Mouse (Mus musculus) embryonic facial prominence, embryonic 14.5 days (tissue): ENCODE results near the gene BC025920. TPM values are rescaled to one million over a fixed set of nuclear protein-coding genes. Genes with fewer than 3 reads are reported as not detected.

Source experiments
- ATAC-seq: fragments of 200-750 bp; cut with Nextera tagmentation; 2 replicates; pipeline ENCODE4 v1.8.0; 2017; ENCODE audit warnings: low read depth, moderate number of reproducible peaks, moderate TSS enrichment
- DNase-seq: peaks from one replicate; pipeline ENCODE4 v3.0.0-alpha.2; 2015; ENCODE audit warnings: low spot score
- H3K27ac ChIP-seq: fragments of 300-500 bp; sonication (generic); replicated peaks from 2 replicates; pipeline ENCODE4 v1.5.1; 2014; ENCODE audit warnings: low read depth, mild to moderate bottlenecking, low read length, moderate library complexity
- H3K27me3 ChIP-seq: fragments of 300-500 bp; sonication (generic); replicated peaks from 2 replicates; pipeline ENCODE4 v1.6.1; 2014; ENCODE audit warnings: low read length; ENCODE audit not compliant: control insufficient read depth, insufficient read depth
- H3K36me3 ChIP-seq: fragments of 300-500 bp; sonication (generic); 2 replicates; pipeline ENCODE4 v1.6.1; 2014; ENCODE audit warnings: low read length, mixed read lengths; ENCODE audit not compliant: control insufficient read depth, insufficient read depth
- H3K4me1 ChIP-seq: fragments of 300-500 bp; sonication (generic); 2 replicates; pipeline ENCODE4 v1.6.1; 2014; ENCODE audit warnings: antibody characterized with exemption, low read length; ENCODE audit not compliant: control insufficient read depth, insufficient read depth
- H3K4me2 ChIP-seq: fragments of 300-500 bp; sonication (generic); 2 replicates; pipeline ENCODE4 v1.6.1; 2014; ENCODE audit warnings: low read depth, mild to moderate bottlenecking, low read length, moderate library complexity, mixed read lengths
- H3K4me3 ChIP-seq: fragments of 300-500 bp; sonication (generic); 2 replicates; pipeline ENCODE4 v1.5.1; 2014; ENCODE audit warnings: low read depth, mild to moderate bottlenecking, low read length
- H3K9ac ChIP-seq: fragments of 300-500 bp; sonication (generic); 2 replicates; pipeline ENCODE4 v1.6.1; 2014; ENCODE audit warnings: low read depth, mild to moderate bottlenecking, low read length, moderate library complexity, mixed read lengths
- H3K9me3 ChIP-seq: fragments of 300-500 bp; sonication (generic); 2 replicates; pipeline ENCODE4 v1.6.1; 2016; ENCODE audit warnings: low read length; ENCODE audit not compliant: control insufficient read depth
- WGBS: fragments of 180-500 bp; shearing (Covaris S2); extraction: QIAGEN DNeasy Blood & Tissue Kit; methylation state at CpG from one replicate; pipeline ENCODE4 v1.1.7; 2014; 5-methylcytosine and 5-hydroxymethylcytosine counted together
- polyA plus RNA-seq: library from polyadenylated mRNA; unstranded; fragments of >200 nt; fragmentation: Nextera tagmentation; extraction: Ambion mirVana; gene quantifications from 2 replicates; pipeline ENCODE4 v1.2.1, GENCODE M21; 2014

BC025920 gene
- polyA plus RNA-seq, 1 experiment from 2014 or later = 0.61 TPM

DNA sequence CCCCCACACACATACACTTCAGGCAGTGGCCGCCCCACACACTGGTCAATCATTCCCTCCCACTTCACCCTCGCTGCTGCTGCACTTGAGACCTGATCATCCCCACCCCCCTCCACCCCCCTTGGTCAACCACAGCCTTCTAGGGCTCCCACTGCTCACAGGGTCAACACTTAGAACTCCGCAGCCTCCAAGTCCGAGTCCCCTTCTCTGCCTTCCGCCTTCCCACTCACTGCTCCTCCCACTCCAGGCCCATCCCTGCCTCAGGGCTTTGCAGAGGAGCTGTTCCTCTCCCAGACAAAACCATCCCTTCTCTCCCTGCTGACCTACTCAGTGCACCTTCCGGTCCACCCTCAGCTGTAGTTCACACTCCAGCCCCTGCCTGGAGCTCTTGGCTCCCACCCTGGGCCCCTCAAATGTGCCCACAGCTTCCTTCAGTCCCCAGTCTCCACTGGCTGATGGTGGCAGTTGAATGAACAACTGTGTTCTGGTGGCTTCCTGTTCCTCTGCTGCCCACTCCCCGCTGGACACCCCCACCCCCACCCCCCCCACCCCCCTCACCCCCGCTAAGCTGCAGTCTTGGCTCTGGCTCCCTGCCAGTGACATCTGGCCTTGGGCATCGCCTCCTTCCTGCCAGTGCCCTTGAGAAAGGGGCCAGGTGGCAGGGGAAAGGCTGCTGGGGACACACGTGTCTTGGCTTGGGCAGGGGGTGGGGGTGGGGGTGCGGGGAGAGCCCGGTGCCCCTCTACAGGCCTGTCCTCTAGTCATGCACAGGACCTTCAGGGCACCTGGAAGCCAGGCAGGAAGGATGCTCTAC lies 8.7 kb upstream of the BC025920 start:
- peak overlapping the region; percentile 21 for H3K4me3 ChIP-seq
- H3K9me3 ChIP-seq = no peaks in the 10 kb centered on the region
- peaks cover 40% of the 10 kb centered on the region for H3K4me1 ChIP-seq
- peak overlapping the region; percentile 37 for H3K9ac ChIP-seq
- no peaks in the 10 kb centered on the region for H3K27me3 ChIP-seq
- H3K4me2 ChIP-seq = peak overlapping the region; percentile 49
- H3K36me3 ChIP-seq = no peaks in the 10 kb centered on the region
- DNase-seq (peak; percentile 76), ATAC-seq (peak; percentile 28; the same call in 1 of the 2 replicates)
- WGBS = 2% methylated on average over 9 of the region's 12 CpGs
- H3K27ac ChIP-seq = peak overlapping the region; percentile 77

- Histone ChIP-seq H3K4me2 (no peak overlapping the region), H3K27ac (no peak overlapping the region), H3K9me3 (no peaks in the 10 kb centered on the region), H3K4me3 (no peak overlapping the region), H3K36me3 (no peaks in the 10 kb centered on the region), H3K4me1 (peaks cover 44% of the 10 kb centered on the region), H3K9ac (no peak overlapping the region), H3K27me3 (no peaks in the 10 kb centered on the region)
- DNase-seq (no peak), ATAC-seq (no peak)
- 29% methylated on average over 3 of the region's 3 CpGs for WGBS
Observed at GRCm38 (mm10) chr10:81598342-81598741, 7.7 kb upstream of the BC025920 start.

GRCm38 (mm10) chr10:81598871-81599270 lies 7.2 kb upstream of the BC025920 start:
- Histone ChIP-seq H3K27me3 (no peaks in the 10 kb centered on the region), H3K27ac (no peak overlapping the region), H3K4me2 (no peak overlapping the region), H3K9me3 (no peaks in the 10 kb centered on the region), H3K9ac (no peak overlapping the region), H3K4me3 (no peak overlapping the region), H3K36me3 (no peaks in the 10 kb centered on the region), H3K4me1 (peaks cover 44% of the 10 kb centered on the region)
- no peak for DNase-seq
- no peak for ATAC-seq
- 30% methylated on average over 6 of the region's 6 CpGs for WGBS

DNA sequence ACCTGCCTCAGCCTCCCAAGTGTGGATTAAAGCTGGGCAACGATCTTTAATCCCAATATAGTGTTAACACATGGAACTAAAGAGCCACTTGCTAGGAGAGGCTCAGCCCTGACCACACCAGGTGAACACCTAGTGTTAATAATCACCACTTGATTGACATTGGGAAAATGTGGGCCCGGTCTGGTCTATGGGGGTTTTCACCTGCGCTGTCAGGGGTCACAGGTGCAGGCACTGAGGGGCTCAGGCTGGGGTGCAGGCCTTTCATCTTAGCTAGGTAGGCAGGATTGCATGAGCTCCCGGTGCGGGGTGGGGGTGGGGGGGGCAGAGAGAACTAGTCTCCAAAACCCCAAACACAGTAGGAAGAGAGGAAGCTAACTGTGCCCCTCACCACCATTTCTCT lies 6.4 kb upstream of the BC025920 start:
- ATAC-seq (no peak), DNase-seq (no peak)
- H3K27me3 ChIP-seq = no peaks in the 10 kb centered on the region
- no peaks in the 10 kb centered on the region for H3K9me3 ChIP-seq
- H3K4me3 ChIP-seq = no peak overlapping the region
- no peaks in the 10 kb centered on the region for H3K36me3 ChIP-seq
- H3K4me1 ChIP-seq = peaks cover 44% of the 10 kb centered on the region
- H3K4me2 ChIP-seq = no peak overlapping the region
- H3K27ac ChIP-seq = no peak overlapping the region
- 48% methylated on average over 5 of the region's 5 CpGs for WGBS
- H3K9ac ChIP-seq = no peak overlapping the region

GRCm38 (mm10) chr10:81600096-81600495 lies 6.0 kb upstream of the BC025920 start:
- H3K4me2 ChIP-seq = peak overlapping the region; percentile 59; the same call in 1 of the 2 replicates
- no peaks in the 10 kb centered on the region for H3K36me3 ChIP-seq
- H3K4me1 ChIP-seq = peaks cover 41% of the 10 kb centered on the region
- 44% methylated on average over 10 of the region's 10 CpGs for WGBS
- H3K4me3 ChIP-seq = no peak overlapping the region
- ATAC-seq (no peak), DNase-seq (no peak)
- no peak overlapping the region for H3K9ac ChIP-seq
- no peaks in the 10 kb centered on the region for H3K9me3 ChIP-seq
- H3K27me3 ChIP-seq = no peaks in the 10 kb centered on the region
- H3K27ac ChIP-seq = peak overlapping the region; percentile 80

GRCm38 (mm10) chr10:81600738-81601203 lies 5.3 kb upstream of the BC025920 start, which contains the start of gene Tle6:
Tle6 (minus strand) TSS chr10:81601073.
- Histone ChIP-seq H3K9ac (peak within 1 kb of the TSS; percentile 42; the same call in 1 of the 2 replicates), H3K27me3 (no peaks in the 10 kb centered on the region), H3K4me2 (peak within 1 kb of the TSS; percentile 59), H3K27ac (peak within 1 kb of the TSS; percentile 80), H3K9me3 (no peaks in the 10 kb centered on the region), H3K36me3 (no peaks in the 10 kb centered on the region), H3K4me3 (peak within 1 kb of the TSS; percentile 28), H3K4me1 (peaks cover 35% of the 10 kb centered on the region)
- WGBS = under 1% methylated on average over 26 of the region's 28 CpGs
- peak; percentile 99 for DNase-seq
- peak; percentile 87 for ATAC-seq

GRCm38 (mm10) chr10:81601396-81601905 lies 4.6 kb upstream of the BC025920 start:
- H3K9ac ChIP-seq = peak overlapping the region; percentile 22; the same call in 1 of the 2 replicates
- DNase-seq (no peak), ATAC-seq (no peak)
- H3K36me3 ChIP-seq = no peaks in the 10 kb centered on the region
- H3K4me2 ChIP-seq = peak overlapping the region; percentile 59
- peak overlapping the region; percentile 28 for H3K4me3 ChIP-seq
- H3K27me3 ChIP-seq = no peaks in the 10 kb centered on the region
- H3K27ac ChIP-seq = peak overlapping the region; percentile 80
- no peaks in the 10 kb centered on the region for H3K9me3 ChIP-seq
- WGBS = 18% methylated on average over 7 of the region's 7 CpGs
- peaks cover 28% of the 10 kb centered on the region for H3K4me1 ChIP-seq

- H3K27ac ChIP-seq = peak overlapping the region; percentile 6; the same call in 1 of the 2 replicates
- H3K4me1 ChIP-seq = peaks cover 22% of the 10 kb centered on the region
Observed at GRCm38 (mm10) chr10:81602741-81603151, 3.3 kb upstream of the BC025920 start.

More at GRCm38 (mm10) chr10:81602741-81603151, 3.3 kb upstream of the BC025920 start:
- Histone ChIP-seq H3K9me3 (no peaks in the 10 kb centered on the region), H3K9ac (no peak overlapping the region), H3K36me3 (no peaks in the 10 kb centered on the region), H3K27me3 (no peaks in the 10 kb centered on the region), H3K4me2 (no peak overlapping the region), H3K4me3 (no peak overlapping the region)
- 14% methylated on average over 4 of the region's 4 CpGs for WGBS
- DNase-seq (peak; percentile 86), ATAC-seq (no peak)
